Mouse (Mus musculus) kidney, postnatal 4 days (tissue): ENCODE data around the gene Apom.
A peak's percentile ranks its signal among the peaks of the same experiment; 100 is the strongest.

ENCODE experiments used
- DNase-seq, 2 experiments: peaks; one replicate each; pipeline ENCODE4 v3.0.0; 2021; ENCODE audit warnings: mixed read lengths in 2 of 2

Apom gene

GRCm38 (mm10) chr17:35158850-35159593, 27.2 kb upstream of the Apom start:
- no peak for DNase-seq

- peak in 1 of 2 experiments; percentile 37 for DNase-seq
Observed at GRCm38 (mm10) chr17:35157661-35158175, 25.9 kb upstream of the Apom start.

- no peak for DNase-seq
Observed at GRCm38 (mm10) chr17:35157254-35157653, 25.4 kb upstream of the Apom start.

- DNase-seq = no peak
Observed at GRCm38 (mm10) chr17:35156461-35157200, 24.8 kb upstream of the Apom start.

- DNase-seq = no peak
Observed at GRCm38 (mm10) chr17:35155451-35155850, 23.6 kb upstream of the Apom start.

GRCm38 (mm10) chr17:35154616-35155015, 22.8 kb upstream of the Apom start:
- no peak for DNase-seq

- no peak for DNase-seq
Observed at GRCm38 (mm10) chr17:35153931-35154330, 22.1 kb upstream of the Apom start.

- no peak for DNase-seq
Observed at GRCm38 (mm10) chr17:35153077-35153476, 21.2 kb upstream of the Apom start.

GRCm38 (mm10) chr17:35152121-35152520, 20.3 kb upstream of the Apom start:
- DNase-seq = no peak

GRCm38 (mm10) chr17:35147922-35148639, 16.2 kb upstream of the Apom start:
- no peak for DNase-seq

GRCm38 (mm10) chr17:35147348-35147747, 15.5 kb upstream of the Apom start:
- no peak for DNase-seq

- no peak for DNase-seq
Observed at GRCm38 (mm10) chr17:35146139-35146538, 14.3 kb upstream of the Apom start.

- no peak for DNase-seq
Observed at GRCm38 (mm10) chr17:35141971-35142370, 10.1 kb upstream of the Apom start.

GRCm38 (mm10) chr17:35140490-35140996, 8.7 kb upstream of the Apom start:
- DNase-seq = no peak

GRCm38 (mm10) chr17:35139269-35139668, 7.4 kb upstream of the Apom start:
- DNase-seq = no peak

- DNase-seq = no peak
Observed at GRCm38 (mm10) chr17:35135591-35136320, 3.9 kb upstream of the Apom start.

GRCm38 (mm10) chr17:35134801-35135590, 3.1 kb upstream of the Apom start, which contains the start of gene Bag6:
Gene Bag6 (plus strand): TSS chr17:35135178.
- DNase-seq = peak; percentile 95 to 97

- no peak for DNase-seq
Observed at GRCm38 (mm10) chr17:35133517-35133916, 1.7 kb upstream of the Apom start.

GRCm38 (mm10) chr17:35132174-35132560, 317 bp upstream of the Apom start:
- no peak for DNase-seq

- DNase-seq = no peak
Observed at GRCm38 (mm10) chr17:35131038-35131437, 812 bp downstream of the Apom start.

- no peak for DNase-seq
Observed at GRCm38 (mm10) chr17:35128996-35129395, 2.9 kb downstream of the Apom start.
